Mouse (Mus musculus) kidney, postnatal 14 days (tissue): ENCODE results near the gene Gm5591.
"Not testable (repeated sequence)": the region's sequence is repeated elsewhere in the genome, so short reads cannot be mapped to it uniquely, and the experiment has no call there.

ENCODE experiments used
- DNase-seq: peaks from one replicate; pipeline ENCODE4 v3.0.0; 2022; ENCODE audit warnings: mixed read lengths

Gene Gm5591

DNA sequence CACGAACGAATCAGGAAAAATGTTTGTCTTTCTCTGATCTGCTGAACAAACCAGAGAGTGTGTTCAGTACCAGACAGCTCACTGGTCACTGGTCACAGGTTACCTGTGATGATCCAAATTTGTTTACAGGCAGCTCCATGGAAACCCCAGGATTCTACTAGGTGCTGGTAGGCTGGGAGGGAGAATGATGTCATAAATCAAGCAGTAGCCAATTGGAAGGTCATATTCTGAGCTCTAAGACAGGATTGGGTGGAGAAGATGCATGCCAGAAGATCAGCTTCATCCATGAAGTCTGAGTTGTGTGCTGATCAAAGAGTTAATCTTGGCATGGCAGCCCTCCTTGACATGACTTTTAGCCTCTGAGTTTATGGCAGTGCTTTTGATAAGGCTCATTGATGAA lies at the start of gene Gm5591:
Gene Gm5591 (minus strand): TSS at position 101 of the 400 bp plus-strand sequence.
- DNase-seq: not testable (repeated sequence)

DNA sequence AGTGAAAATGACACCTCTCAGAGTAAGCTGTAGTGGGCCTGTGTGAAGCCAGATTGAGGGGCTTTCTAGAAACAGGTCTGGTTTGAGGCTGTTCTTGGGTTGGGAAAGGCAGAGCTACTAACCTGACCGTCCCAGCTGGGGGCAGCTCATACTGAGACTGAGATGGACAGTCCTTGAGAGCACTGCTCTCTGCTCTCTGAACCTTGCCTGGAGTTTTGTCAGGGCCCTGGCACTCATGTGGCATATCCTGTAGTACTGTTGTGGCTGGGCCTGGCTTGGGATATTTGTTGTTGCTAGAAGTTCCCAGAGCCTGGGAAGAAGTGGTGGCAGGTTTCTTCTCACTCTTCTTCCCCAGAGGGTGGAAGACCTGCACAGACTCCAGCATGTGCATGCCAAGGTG lies 39.5 kb downstream of the Gm5591 start:
- not testable (repeated sequence) for DNase-seq
